Mouse (Mus musculus): ENCODE measurements around the gene Six6.

DNA sequence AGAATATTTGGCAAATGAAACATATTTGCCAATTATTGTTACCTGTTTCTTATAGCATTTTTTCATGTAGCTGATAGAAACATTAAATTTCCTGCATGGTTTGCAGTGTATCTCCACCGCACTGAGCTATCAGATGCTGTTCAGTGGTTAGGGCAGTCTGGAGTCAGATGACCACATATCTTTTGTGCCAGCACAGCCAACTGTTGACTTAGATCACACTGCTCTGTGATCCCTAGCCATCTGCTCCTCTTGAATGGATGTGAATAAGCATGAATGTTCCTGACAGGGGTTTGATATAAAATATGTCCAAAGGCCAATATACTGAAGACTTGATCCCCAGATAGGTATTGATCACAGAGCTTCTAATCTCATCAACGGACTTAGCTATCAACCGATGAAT, 18.8 kb downstream of the Six6 start:
- no peak for TF ChIP-seq CTCF (IDR thresholded peaks at IDR 0.05; ENCODE audit: low read depth, low read length)
- TF ChIP-seq GATA1 (IDR thresholded peaks at IDR 0.05; ENCODE audit: borderline replicate concordance, low read length): no peak

Data from G1E (cell line).